ENCODE assay signal across 16 mouse cellular contexts in the genomic region with DNA sequence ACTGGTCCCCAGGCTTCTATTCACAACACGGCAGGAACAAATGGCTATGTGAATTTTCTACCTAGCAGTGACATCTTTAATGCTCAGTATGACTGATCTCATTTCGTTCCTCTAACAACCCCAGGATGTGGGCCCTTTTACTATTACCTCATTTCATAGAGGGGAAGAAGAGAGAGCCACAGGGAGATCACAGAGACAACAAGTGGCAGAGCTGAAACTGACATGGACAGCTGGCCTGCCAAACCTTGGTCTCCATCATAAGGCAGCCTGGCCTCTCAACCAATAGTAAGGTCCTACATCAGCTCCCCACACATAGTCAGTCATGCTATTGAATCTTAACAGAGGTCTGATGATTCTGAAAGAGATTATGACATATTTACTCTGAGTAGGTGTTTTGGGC.
"Had no signal": no experiment of that assay in that cellular context is flagged by ENCODE, and none has a peak within 500 bp of the region (broad histone marks: within the 10 kb centered on the region; RNA-seq: fewer than 3 reads in every experiment).

No protein-coding gene starts in this region.

- ATAC-seq: intestine, postnatal 0 days; liver, embryonic 12.5 days had no signal

- H3K4me1 ChIP-seq: limb, embryonic 10.5 days; limb, embryonic 13.5 days; liver, embryonic 12.5 days; liver, embryonic 15.5 days; lung, embryonic 15.5 days had no signal

- H3K9ac ChIP-seq: kidney, embryonic 15.5 days; limb, embryonic 13.5 days; liver, embryonic 12.5 days; liver, embryonic 15.5 days; lung, embryonic 15.5 days; neural tube, embryonic 13.5 days had no signal

- H3K36me3 ChIP-seq: kidney, embryonic 15.5 days; limb, embryonic 10.5 days; limb, embryonic 13.5 days; liver, embryonic 12.5 days; liver, embryonic 15.5 days; lung, embryonic 15.5 days; midbrain, embryonic 10.5 days; neural tube, embryonic 13.5 days had no signal

- H3K4me3 ChIP-seq: limb, embryonic 10.5 days; limb, embryonic 13.5 days; liver, embryonic 12.5 days; liver, embryonic 15.5 days; lung, embryonic 15.5 days; megakaryocyte, embryonic 14.5 days had no signal

- DNase-seq: liver; lung, adult 18-20 months; lung, postnatal 10 days; lung, postnatal 36 days; midbrain, embryonic 14.5 days; thymus, postnatal 25 days had no signal

- H3K27ac ChIP-seq: limb, embryonic 10.5 days; limb, embryonic 13.5 days; liver, embryonic 12.5 days; liver, embryonic 15.5 days; lung, embryonic 15.5 days; midbrain, embryonic 10.5 days; neural tube, embryonic 13.5 days had no signal

- H3K4me2 ChIP-seq: liver, embryonic 12.5 days; liver, embryonic 15.5 days; lung, embryonic 15.5 days had no signal

- H3K9me3 ChIP-seq: kidney, embryonic 15.5 days; limb, embryonic 10.5 days; limb, embryonic 13.5 days; liver, embryonic 12.5 days; liver, embryonic 15.5 days; lung, embryonic 15.5 days; megakaryocyte, embryonic 14.5 days; midbrain, embryonic 10.5 days; neural tube, embryonic 13.5 days had no signal

- H3K27me3 ChIP-seq: kidney, embryonic 15.5 days; limb, embryonic 13.5 days; liver, embryonic 15.5 days; lung, embryonic 15.5 days; megakaryocyte, embryonic 14.5 days; neural tube, embryonic 13.5 days had no signal
